Mouse (Mus musculus) forebrain, embryonic 14.5 days (tissue): ENCODE measurements around the gene Lrrc25. TPM values are rescaled to one million over a fixed set of nuclear protein-coding genes. Genes with fewer than 3 reads are reported as not detected.
"Not testable (repeated sequence)": the region's sequence is repeated elsewhere in the genome, so short reads cannot be mapped to it uniquely, and the experiment has no call there.

Experiments used
- ATAC-seq: fragments of 200-750 bp; cut with Nextera tagmentation; 2 replicates; pipeline ENCODE4 v1.8.0; 2017; ENCODE audit warnings: mild to moderate bottlenecking, moderate library complexity
- DNase-seq: peaks from one replicate; pipeline ENCODE4 v3.0.0-alpha.2; 2015; ENCODE audit warnings: low spot score
- H3K27ac ChIP-seq: fragments of 300-500 bp; sonication (generic); 2 replicates; pipeline ENCODE4 v1.5.1; 2014; ENCODE audit warnings: low read depth, mild to moderate bottlenecking, control low read depth, low read length, moderate library complexity
- H3K27me3 ChIP-seq: fragments of 300-500 bp; sonication (generic); replicated peaks from 2 replicates; pipeline ENCODE4 v1.6.1; 2014; ENCODE audit warnings: low read length, control low read depth, mixed read lengths; ENCODE audit not compliant: control insufficient read depth, insufficient read depth
- H3K36me3 ChIP-seq: fragments of 300-500 bp; sonication (generic); 2 replicates; pipeline ENCODE4 v1.6.1; 2014; ENCODE audit warnings: low read length, control low read depth; ENCODE audit not compliant: control insufficient read depth, insufficient read depth
- H3K4me1 ChIP-seq: fragments of 300-500 bp; sonication (generic); 2 replicates; pipeline ENCODE4 v1.6.1; 2014; ENCODE audit warnings: antibody characterized with exemption, low read length, control low read depth; ENCODE audit not compliant: control insufficient read depth, insufficient read depth
- H3K4me2 ChIP-seq: fragments of 300-500 bp; sonication (generic); 2 replicates; pipeline ENCODE4 v1.6.1; 2014; ENCODE audit warnings: mild to moderate bottlenecking, control low read depth, low read length
- H3K4me3 ChIP-seq: fragments of 300-500 bp; sonication (generic); 2 replicates; pipeline ENCODE4 v1.5.1; 2014; ENCODE audit warnings: low read depth, low read length, control low read depth
- H3K9ac ChIP-seq: fragments of 300-500 bp; sonication (generic); 2 replicates; pipeline ENCODE4 v1.6.1; 2014; ENCODE audit warnings: mild to moderate bottlenecking, low read length, control low read depth, moderate library complexity
- H3K9me3 ChIP-seq: fragments of 300-500 bp; sonication (generic); replicated peaks from 2 replicates; pipeline ENCODE4 v1.6.1; 2016; ENCODE audit warnings: low read length, control low read depth, mixed read lengths; ENCODE audit not compliant: control insufficient read depth
- WGBS: fragments of 180-500 bp; shearing (Covaris S2); extraction: QIAGEN DNeasy Blood & Tissue Kit; methylation state at CpG from one replicate; pipeline ENCODE4 v1.1.7; 2014; 5-methylcytosine and 5-hydroxymethylcytosine counted together
- polyA plus RNA-seq: library from polyadenylated mRNA; unstranded; fragments of >200 nt; fragmentation: Nextera tagmentation; extraction: Ambion mirVana; gene quantifications from 2 replicates; pipeline ENCODE4 v1.2.1, GENCODE M21; 2014

The Lrrc25 gene
- polyA plus RNA-seq, 1 experiment from 2014 or later, result 1.9 TPM

GRCm38 (mm10) chr8:70587955-70588354 lies 28.0 kb upstream of the Lrrc25 start:
- not testable (repeated sequence) for DNase-seq, H3K27me3 ChIP-seq, H3K4me3 ChIP-seq, H3K27ac ChIP-seq, H3K9me3 ChIP-seq, H3K4me1 ChIP-seq, H3K9ac ChIP-seq, H3K4me2 ChIP-seq, ATAC-seq
- peaks cover 76% of the 10 kb centered on the region for H3K36me3 ChIP-seq
- 90% methylated on average over 4 of the region's 4 CpGs for WGBS

GRCm38 (mm10) chr8:70591569-70591968 lies 24.4 kb upstream of the Lrrc25 start:
- H3K27ac ChIP-seq, result no peak overlapping the region
- peaks cover 49% of the 10 kb centered on the region for H3K36me3 ChIP-seq
- H3K4me2 ChIP-seq, result no peak overlapping the region
- no peak overlapping the region for H3K4me3 ChIP-seq
- no peaks in the 10 kb centered on the region for H3K9me3 ChIP-seq
- DNase-seq, result no peak
- peaks cover 8% of the 10 kb centered on the region for H3K4me1 ChIP-seq
- WGBS, result 91% methylated on average over 12 of the region's 12 CpGs
- no peak overlapping the region for H3K9ac ChIP-seq
- ATAC-seq, result no peak
- H3K27me3 ChIP-seq, result no peaks in the 10 kb centered on the region

GRCm38 (mm10) chr8:70593173-70593572 lies 22.8 kb upstream of the Lrrc25 start:
- H3K4me1 ChIP-seq, result peaks cover 14% of the 10 kb centered on the region
- ATAC-seq, result no peak
- peaks cover 42% of the 10 kb centered on the region for H3K36me3 ChIP-seq
- WGBS, result 54% methylated on average over 8 of the region's 8 CpGs
- H3K4me3 ChIP-seq, result no peak overlapping the region
- no peak overlapping the region for H3K9ac ChIP-seq
- H3K4me2 ChIP-seq, result peak overlapping the region; percentile 99; the same call in 1 of the 2 replicates
- no peaks in the 10 kb centered on the region for H3K9me3 ChIP-seq
- no peak for DNase-seq
- H3K27ac ChIP-seq, result peak overlapping the region; percentile 58
- no peaks in the 10 kb centered on the region for H3K27me3 ChIP-seq

GRCm38 (mm10) chr8:70593961-70594609 lies 21.9 kb upstream of the Lrrc25 start, which contains the start of gene Isyna1:
Gene Isyna1 (plus strand): TSS chr8:70594373.
- WGBS, result under 1% methylated on average over 40 of the region's 40 CpGs
- Histone ChIP-seq H3K4me1 (peaks cover 22% of the 10 kb centered on the region), H3K27ac (peak within 1 kb of the TSS; percentile 58), H3K4me3 (peak within 1 kb of the TSS; percentile 65), H3K9me3 (no peaks in the 10 kb centered on the region), H3K4me2 (peak within 1 kb of the TSS; percentile 99), H3K36me3 (peaks cover 38% of the 10 kb centered on the region), H3K27me3 (no peaks in the 10 kb centered on the region), H3K9ac (peak within 1 kb of the TSS; percentile 76)
- peak; percentile 82 for ATAC-seq
- peak; percentile 94 for DNase-seq

- Histone ChIP-seq H3K4me3 (peak overlapping the region; percentile 65), H3K4me2 (peak overlapping the region; percentile 99), H3K36me3 (peaks cover 31% of the 10 kb centered on the region), H3K9ac (peak overlapping the region; percentile 76), H3K9me3 (no peaks in the 10 kb centered on the region), H3K27ac (peak overlapping the region; percentile 21; the same call in 1 of the 2 replicates), H3K4me1 (peaks cover 22% of the 10 kb centered on the region), H3K27me3 (no peaks in the 10 kb centered on the region)
- no peak for DNase-seq
- peak; percentile 3 for ATAC-seq
- 13% methylated on average over 81 of the region's 82 CpGs for WGBS
Observed at GRCm38 (mm10) chr8:70594621-70595564, 21.1 kb upstream of the Lrrc25 start.

GRCm38 (mm10) chr8:70595811-70596210 lies 20.1 kb upstream of the Lrrc25 start:
- H3K9ac ChIP-seq, result no peak overlapping the region
- no peak for DNase-seq
- ATAC-seq, result no peak
- H3K27me3 ChIP-seq, result no peaks in the 10 kb centered on the region
- no peak overlapping the region for H3K4me3 ChIP-seq
- peaks cover 23% of the 10 kb centered on the region for H3K36me3 ChIP-seq
- 94% methylated on average over 12 of the region's 12 CpGs for WGBS
- H3K4me1 ChIP-seq, result peaks cover 29% of the 10 kb centered on the region
- H3K4me2 ChIP-seq, result peak overlapping the region; percentile 99; the same call in 1 of the 2 replicates
- H3K27ac ChIP-seq, result no peak overlapping the region
- H3K9me3 ChIP-seq, result no peaks in the 10 kb centered on the region

- no peak overlapping the region for H3K27ac ChIP-seq
- H3K9me3 ChIP-seq, result no peaks in the 10 kb centered on the region
- no peak overlapping the region for H3K9ac ChIP-seq
- WGBS, result 93% methylated on average over 18 of the region's 18 CpGs
- no peaks in the 10 kb centered on the region for H3K27me3 ChIP-seq
- no peak overlapping the region for H3K4me2 ChIP-seq
- H3K4me1 ChIP-seq, result peaks cover 33% of the 10 kb centered on the region
- ATAC-seq (no peak), DNase-seq (no peak)
- no peak overlapping the region for H3K4me3 ChIP-seq
- H3K36me3 ChIP-seq, result peaks cover 21% of the 10 kb centered on the region
Observed at GRCm38 (mm10) chr8:70596216-70596615, 19.7 kb upstream of the Lrrc25 start.

GRCm38 (mm10) chr8:70596775-70597416 lies 19.1 kb upstream of the Lrrc25 start:
- H3K36me3 ChIP-seq, result peaks cover 15% of the 10 kb centered on the region; the same call in 1 of the 2 replicates
- 77% methylated on average over 17 of the region's 17 CpGs for WGBS
- 0 out of 2 replicates have a peak overlapping the region, but pooled peaks have one; percentile 43 for H3K4me3 ChIP-seq
- H3K4me1 ChIP-seq, result peaks cover 39% of the 10 kb centered on the region
- peak overlapping the region; percentile 92; the same call in 1 of the 2 replicates for H3K4me2 ChIP-seq
- H3K9ac ChIP-seq, result no peak overlapping the region
- DNase-seq (no peak), ATAC-seq (no peak)
- H3K9me3 ChIP-seq, result no peaks in the 10 kb centered on the region
- H3K27me3 ChIP-seq, result no peaks in the 10 kb centered on the region
- H3K27ac ChIP-seq, result no peak overlapping the region
